Mouse (Mus musculus): ENCODE results near the gene Ap4m1. TPM values are rescaled to one million over a fixed set of nuclear protein-coding genes. Genes with fewer than 3 reads are reported as not detected.
"Not testable (repeated sequence)": the region's sequence is repeated elsewhere in the genome, so short reads cannot be mapped to it uniquely, and the experiment has no call there.

Gene Ap4m1
- polyA plus RNA-seq, 1 experiment from 2014 or later = 35.8 TPM

DNA sequence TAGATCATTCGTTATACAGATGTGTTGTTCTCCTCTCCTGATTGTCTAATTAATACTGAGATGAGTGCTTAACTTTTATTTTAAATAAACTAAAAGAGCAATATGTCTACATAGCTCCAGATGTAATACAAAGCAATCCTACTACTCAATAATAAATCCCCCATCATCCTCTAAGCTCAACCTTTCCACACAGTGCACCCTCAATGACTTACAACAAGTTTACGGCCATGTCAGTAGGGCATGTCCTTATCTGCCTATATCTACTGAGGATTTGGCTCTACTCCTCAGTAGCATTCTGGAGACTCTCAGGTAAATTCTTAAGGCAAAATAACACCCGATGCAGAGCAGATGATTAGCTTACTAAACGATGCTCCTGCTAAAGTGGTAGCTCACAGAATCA lies 36.1 kb downstream of the Ap4m1 start:
- Histone ChIP-seq H3K36me3 (no peaks in the 10 kb centered on the region), H3K4me3 (no peak overlapping the region), H3K9ac (no peak overlapping the region), H3K27ac (no peak overlapping the region), H3K4me2 (replicated peaks) (no peak overlapping the region), H3K9me3 (peaks cover 12% of the 10 kb centered on the region), H3K4me1 (no peaks in the 10 kb centered on the region), H3K27me3 (no peaks in the 10 kb centered on the region)
- WGBS = 83% methylated on average over 4 of the region's 4 CpGs
- no peak for ATAC-seq (ENCODE audit: low FRiP score, low read depth)

DNA sequence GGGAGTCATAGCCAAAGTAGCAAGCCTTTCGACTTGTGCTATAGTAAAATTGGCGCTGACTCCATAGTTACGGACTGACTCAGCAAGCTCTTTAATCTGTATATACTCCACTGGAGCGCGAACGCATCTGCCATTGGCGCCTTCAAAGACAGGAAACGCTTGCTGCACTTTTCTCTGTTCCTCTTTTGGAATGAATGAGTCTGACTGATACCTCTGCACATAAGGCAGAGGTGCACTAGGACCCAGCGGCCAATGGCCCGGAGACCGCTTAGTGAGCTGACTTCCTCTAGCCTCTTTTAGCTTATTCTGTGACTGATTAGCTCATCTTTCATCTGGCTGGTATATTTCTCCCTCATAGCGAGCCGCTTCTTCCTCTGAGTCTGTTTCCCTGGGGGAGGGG lies 44.8 kb downstream of the Ap4m1 start:
- H3K9me3 ChIP-seq = peaks cover 31% of the 10 kb centered on the region
- not testable (repeated sequence) for H3K4me1 ChIP-seq; H3K27me3 ChIP-seq; H3K9ac ChIP-seq; H3K4me2 ChIP-seq (replicated peaks); H3K27ac ChIP-seq; H3K4me3 ChIP-seq; ATAC-seq (ENCODE audit: low FRiP score, low read depth); H3K36me3 ChIP-seq
- WGBS = 96% methylated on average over 13 of the region's 13 CpGs

DNA sequence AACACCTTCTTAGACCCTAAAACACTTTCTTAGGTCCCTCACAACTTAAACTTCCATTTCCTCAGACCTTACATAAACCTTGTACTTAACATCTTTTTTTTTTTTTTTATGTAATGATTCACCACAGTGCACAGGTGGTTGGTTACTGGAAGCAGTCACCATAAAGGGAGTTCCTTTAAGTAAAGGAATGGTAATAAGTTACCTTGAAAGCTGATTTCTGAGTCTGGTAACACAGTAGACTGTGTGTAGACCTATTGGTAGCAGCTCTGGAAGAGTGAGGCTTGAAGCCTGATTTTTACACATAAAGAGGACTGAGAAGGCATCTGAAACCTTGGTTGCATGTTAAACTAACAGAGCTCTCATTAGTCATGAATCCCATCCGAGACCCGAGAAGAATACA lies 48.1 kb downstream of the Ap4m1 start:
- no peaks in the 10 kb centered on the region for H3K4me1 ChIP-seq
- no peak overlapping the region for H3K4me3 ChIP-seq
- H3K4me2 ChIP-seq (replicated peaks) = no peak overlapping the region
- no peak for ATAC-seq (ENCODE audit: low FRiP score, low read depth)
- peaks cover 25% of the 10 kb centered on the region for H3K9me3 ChIP-seq
- no peaks in the 10 kb centered on the region for H3K27me3 ChIP-seq
- no peak overlapping the region for H3K9ac ChIP-seq
- WGBS = 67% methylated on average over 2 of the region's 2 CpGs
- H3K36me3 ChIP-seq = no peaks in the 10 kb centered on the region
- no peak overlapping the region for H3K27ac ChIP-seq

DNA sequence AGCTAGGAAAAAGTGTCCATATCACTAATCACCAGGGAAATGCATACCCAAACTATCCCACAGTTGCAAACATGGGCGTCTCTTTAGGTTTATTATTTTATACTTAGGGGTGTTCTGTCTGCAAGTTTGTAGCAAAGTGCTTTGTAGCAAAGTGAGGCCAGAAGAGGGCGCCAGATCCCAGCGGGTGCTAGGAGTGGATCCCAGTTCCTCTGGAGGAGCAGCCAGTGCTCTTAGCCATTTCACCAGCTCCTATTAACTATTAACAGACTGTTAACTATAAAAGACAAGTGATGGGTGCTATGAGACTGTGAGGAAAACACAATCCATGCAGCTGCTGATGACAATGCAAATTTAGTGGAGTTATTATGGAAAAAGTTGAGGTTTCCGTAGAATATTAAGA lies 50.3 kb downstream of the Ap4m1 start:
- no peaks in the 10 kb centered on the region for H3K36me3 ChIP-seq
- no peaks in the 10 kb centered on the region for H3K27me3 ChIP-seq
- H3K27ac ChIP-seq = no peak overlapping the region
- no peak overlapping the region for H3K4me3 ChIP-seq
- H3K9me3 ChIP-seq = peaks cover 3% of the 10 kb centered on the region
- 22% methylated on average over 4 of the region's 4 CpGs for WGBS
- H3K4me2 ChIP-seq (replicated peaks) = no peak overlapping the region
- no peaks in the 10 kb centered on the region for H3K4me1 ChIP-seq
- no peak for ATAC-seq (ENCODE audit: low FRiP score, low read depth)
- no peak overlapping the region for H3K9ac ChIP-seq

DNA sequence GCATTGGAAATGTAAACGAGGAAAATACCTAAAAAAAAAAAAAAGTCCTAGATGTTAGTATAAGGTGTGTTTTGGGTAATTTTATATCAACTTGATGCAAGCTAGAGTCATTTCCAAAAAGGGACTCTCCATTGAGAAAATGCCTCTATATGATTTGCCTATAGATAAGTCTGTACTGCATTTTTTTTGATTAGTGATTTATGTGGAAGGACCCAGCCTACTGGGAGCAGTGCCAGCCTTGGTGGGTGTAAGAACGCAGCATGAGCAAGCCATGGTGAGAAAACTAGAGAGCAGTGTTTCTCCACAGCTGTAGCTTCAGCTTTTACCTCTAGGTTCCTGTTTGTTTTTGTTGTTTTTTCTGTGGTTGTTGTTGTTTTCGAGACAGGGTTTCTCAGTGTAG lies 51.5 kb downstream of the Ap4m1 start:
- 53% methylated on average over 3 of the region's 3 CpGs for WGBS
- no peak overlapping the region for H3K4me3 ChIP-seq
- H3K9ac ChIP-seq = no peak overlapping the region
- H3K27ac ChIP-seq = no peak overlapping the region
- no peaks in the 10 kb centered on the region for H3K36me3 ChIP-seq
- ATAC-seq (ENCODE audit: low FRiP score, low read depth) = no peak
- no peaks in the 10 kb centered on the region for H3K9me3 ChIP-seq
- H3K4me1 ChIP-seq = no peaks in the 10 kb centered on the region
- H3K4me2 ChIP-seq (replicated peaks) = no peak overlapping the region
- H3K27me3 ChIP-seq = no peaks in the 10 kb centered on the region

DNA sequence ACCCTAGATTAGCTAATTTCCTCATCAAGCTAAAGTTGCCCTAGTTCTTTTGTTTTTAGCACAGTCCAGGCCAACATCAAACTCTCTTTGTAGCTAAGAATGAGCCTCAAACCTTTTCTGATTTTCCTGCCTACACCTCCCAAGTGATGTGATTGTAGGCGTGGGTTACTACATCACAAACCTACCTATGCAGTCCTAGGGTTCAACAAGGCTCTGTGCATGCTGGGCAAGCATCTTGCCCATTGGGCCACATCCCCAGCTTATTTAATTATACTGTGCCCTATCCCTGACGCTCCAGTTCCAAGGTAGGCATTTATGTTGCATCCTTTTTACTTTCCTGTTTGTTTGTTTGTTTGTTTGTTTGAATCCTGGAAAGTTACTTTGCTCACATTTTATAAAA lies 53.9 kb downstream of the Ap4m1 start, which contains the start of gene Nxpe5:
Nxpe5 (plus strand) TSS at position 199 of the 400 bp plus-strand sequence.
- H3K4me2 ChIP-seq (replicated peaks) = no peak within 1 kb of the TSS
- H3K4me1 ChIP-seq = no peaks in the 10 kb centered on the region
- WGBS = 36% methylated on average over 2 of the region's 2 CpGs
- no peak for ATAC-seq (ENCODE audit: low FRiP score, low read depth)
- H3K9ac ChIP-seq = no peak within 1 kb of the TSS
- no peaks in the 10 kb centered on the region for H3K36me3 ChIP-seq
- H3K27me3 ChIP-seq = no peaks in the 10 kb centered on the region
- H3K4me3 ChIP-seq = no peak within 1 kb of the TSS
- no peaks in the 10 kb centered on the region for H3K9me3 ChIP-seq
- no peak within 1 kb of the TSS for H3K27ac ChIP-seq

DNA sequence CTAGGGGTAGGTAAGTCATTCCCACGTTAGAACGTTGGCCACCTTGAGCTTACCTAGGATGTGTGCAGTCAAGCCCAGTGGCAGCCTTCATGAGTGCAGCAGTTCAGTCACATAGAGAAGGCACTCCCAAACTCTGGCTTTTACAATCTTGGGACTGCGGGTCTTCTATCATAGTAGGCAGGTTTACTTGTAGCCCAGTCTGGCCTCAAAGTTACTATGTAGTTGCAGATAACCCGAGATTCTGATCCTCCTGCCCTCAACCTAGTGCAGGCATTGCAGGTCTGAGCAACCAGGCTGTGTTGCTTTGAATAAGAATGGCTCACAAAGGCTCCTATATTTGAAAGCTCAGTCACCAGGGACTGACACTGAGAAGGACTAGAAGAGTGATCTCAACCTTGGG lies 54.7 kb downstream of the Ap4m1 start:
- Histone ChIP-seq H3K4me1 (no peaks in the 10 kb centered on the region), H3K9me3 (no peaks in the 10 kb centered on the region), H3K27me3 (no peaks in the 10 kb centered on the region), H3K9ac (no peak overlapping the region), H3K4me3 (no peak overlapping the region), H3K4me2 (replicated peaks) (no peak overlapping the region), H3K36me3 (no peaks in the 10 kb centered on the region), H3K27ac (no peak overlapping the region)
- 71% methylated on average over 4 of the region's 4 CpGs for WGBS
- no peak for ATAC-seq (ENCODE audit: low FRiP score, low read depth)

DNA sequence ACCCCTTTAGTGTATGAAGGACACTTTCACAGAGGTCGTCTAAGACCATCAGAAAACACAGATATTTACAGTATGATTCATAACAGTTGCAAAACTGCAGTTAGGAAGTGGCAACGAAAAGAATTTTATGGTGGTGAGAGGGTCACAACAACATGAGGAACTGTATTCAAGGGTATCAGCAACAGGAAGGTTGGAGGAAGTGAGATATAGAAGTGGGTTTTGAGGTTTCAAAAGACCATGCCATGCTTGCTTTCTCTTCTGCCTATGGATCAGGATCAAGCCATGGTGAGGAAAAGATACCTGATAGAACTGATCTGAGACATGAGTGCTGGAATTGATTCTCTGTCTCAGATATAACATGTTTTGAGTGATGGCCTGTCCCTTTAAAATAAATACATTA lies 55.6 kb downstream of the Ap4m1 start:
- no peaks in the 10 kb centered on the region for H3K4me1 ChIP-seq
- H3K4me2 ChIP-seq (replicated peaks) = no peak overlapping the region
- no peaks in the 10 kb centered on the region for H3K36me3 ChIP-seq
- ATAC-seq (ENCODE audit: low FRiP score, low read depth) = no peak
- no peak overlapping the region for H3K4me3 ChIP-seq
- no peaks in the 10 kb centered on the region for H3K9me3 ChIP-seq
- 74% methylated on average over 2 of the region's 2 CpGs for WGBS
- H3K9ac ChIP-seq = no peak overlapping the region
- no peaks in the 10 kb centered on the region for H3K27me3 ChIP-seq
- no peak overlapping the region for H3K27ac ChIP-seq

DNA sequence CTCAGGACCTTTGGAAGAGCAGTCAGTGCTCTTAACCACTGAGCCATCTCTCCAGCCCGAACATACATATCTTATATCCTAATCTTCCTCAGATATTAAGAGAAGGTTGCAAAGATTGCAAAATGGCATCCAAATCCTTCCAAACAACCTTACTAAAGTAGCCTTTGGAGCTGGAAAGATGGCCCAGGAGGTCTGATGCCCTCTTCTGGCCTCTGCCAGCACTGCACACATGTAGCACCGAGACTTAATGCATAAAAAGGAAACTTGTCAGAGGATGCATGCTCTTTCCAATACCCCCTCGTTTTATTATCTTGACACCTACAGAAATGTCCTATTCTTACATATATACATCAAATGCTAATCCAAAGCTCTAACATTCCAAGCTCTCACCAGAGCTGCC lies 56.2 kb downstream of the Ap4m1 start:
- Histone ChIP-seq H3K36me3 (no peaks in the 10 kb centered on the region), H3K4me2 (replicated peaks) (no peak overlapping the region), H3K9ac (no peak overlapping the region), H3K4me3 (no peak overlapping the region), H3K27me3 (no peaks in the 10 kb centered on the region), H3K27ac (no peak overlapping the region), H3K4me1 (no peaks in the 10 kb centered on the region), H3K9me3 (no peaks in the 10 kb centered on the region)
- ATAC-seq (ENCODE audit: low FRiP score, low read depth) = no peak
- WGBS = 52% methylated on average over 3 of the region's 3 CpGs

DNA sequence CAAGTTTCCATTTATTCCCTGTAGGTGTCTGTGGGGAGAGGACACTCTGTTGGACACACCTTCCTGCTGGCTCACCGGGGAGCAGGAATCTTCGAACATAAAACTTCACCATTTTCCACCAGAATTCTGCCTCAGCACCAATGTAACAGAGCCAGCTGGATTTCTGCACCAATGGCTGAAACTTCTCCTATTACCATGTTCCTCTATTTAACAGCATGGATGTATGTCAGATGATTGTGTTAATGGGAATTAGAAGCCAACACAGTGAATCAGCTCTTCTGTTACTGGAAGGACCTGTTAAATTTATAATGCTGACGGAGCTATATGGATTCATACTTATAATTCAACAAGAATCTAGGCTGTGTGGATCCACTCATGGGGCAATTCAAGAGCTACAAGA lies 57.7 kb downstream of the Ap4m1 start:
- 94% methylated on average over 3 of the region's 3 CpGs for WGBS
- no peaks in the 10 kb centered on the region for H3K36me3 ChIP-seq
- H3K4me3 ChIP-seq = no peak overlapping the region
- H3K4me2 ChIP-seq (replicated peaks) = no peak overlapping the region
- H3K9me3 ChIP-seq = no peaks in the 10 kb centered on the region
- no peak overlapping the region for H3K9ac ChIP-seq
- H3K27me3 ChIP-seq = no peaks in the 10 kb centered on the region
- no peaks in the 10 kb centered on the region for H3K4me1 ChIP-seq
- ATAC-seq (ENCODE audit: low FRiP score, low read depth) = no peak
- H3K27ac ChIP-seq = no peak overlapping the region

MicroRNAs within 50 kb of the gene (microRNA counts, 519-probe panel; counts per million panel counts)
- 4,648 counts per million, percentile 90 among the panel's probes with 10 or more counts for microRNA mmu-miR-106b
- 5,320 counts per million, percentile 96 among the panel's probes with 10 or more counts for microRNA mmu-miR-25
- microRNA mmu-miR-93 = 4,421 counts per million, percentile 85 among the panel's probes with 10 or more counts

Small RNA genes within 50 kb of the gene (microRNA-seq; reads per million reads assigned to microRNA genes)
- gene Mir106b = 9,421 reads per million, percentile 94 among the genes with 10 or more reads in this experiment
- gene Mir25 = 710 reads per million, percentile 73 among the genes with 10 or more reads in this experiment
- gene Mir93 = 11,129 reads per million, percentile 95 among the genes with 10 or more reads in this experiment

Other genes starting within 250 kb of the Ap4m1 start
- gene Gjc3, start 208.9 kb upstream of the Ap4m1 start, polyA plus RNA-seq (2015; fragmentation: Nextera tagmentation; extraction: Ambion mirVana) = 0.48 and 0.80 TPM in 2 replicates
- not detected in 2 replicates for gene Azgp1, start 190.5 kb upstream of the Ap4m1 start, polyA plus RNA-seq (2015; fragmentation: Nextera tagmentation; extraction: Ambion mirVana)
- not detected in 2 replicates for gene Smok3a, start 150.7 kb upstream of the Ap4m1 start, polyA plus RNA-seq (2015; fragmentation: Nextera tagmentation; extraction: Ambion mirVana)
- gene Smok3b, start 150.6 kb upstream of the Ap4m1 start, polyA plus RNA-seq (2015; fragmentation: Nextera tagmentation; extraction: Ambion mirVana) = not detected in 2 replicates
- not detected in 2 replicates for gene Smok3c, start 118.8 kb upstream of the Ap4m1 start, polyA plus RNA-seq (2015; fragmentation: Nextera tagmentation; extraction: Ambion mirVana)
- gene Zkscan1, start 86.9 kb upstream of the Ap4m1 start, polyA plus RNA-seq (2015; fragmentation: Nextera tagmentation; extraction: Ambion mirVana) = 20.1 and 22.4 TPM in 2 replicates
- gene Zscan21, start 55.1 kb upstream of the Ap4m1 start, polyA plus RNA-seq (2015; fragmentation: Nextera tagmentation; extraction: Ambion mirVana) = 76.5 and 77.3 TPM in 2 replicates
- gene Zfp113, start 16.3 kb upstream of the Ap4m1 start, polyA plus RNA-seq (2015; fragmentation: Nextera tagmentation; extraction: Ambion mirVana) = 20.3 and 23.8 TPM in 2 replicates
- gene Cops6, start 10.9 kb upstream of the Ap4m1 start, polyA plus RNA-seq (2015; fragmentation: Nextera tagmentation; extraction: Ambion mirVana) = 362 and 367 TPM in 2 replicates
- gene Mcm7, start 420 bp downstream of the Ap4m1 start, polyA plus RNA-seq (2015; fragmentation: Nextera tagmentation; extraction: Ambion mirVana) = 208 and 210 TPM in 2 replicates
- gene Taf6, start 15.4 kb downstream of the Ap4m1 start, polyA plus RNA-seq (2015; fragmentation: Nextera tagmentation; extraction: Ambion mirVana) = 99.2 and 106 TPM in 2 replicates
- 73.0 and 73.8 TPM in 2 replicates for gene Cnpy4, start 15.5 kb downstream of the Ap4m1 start, polyA plus RNA-seq (2015; fragmentation: Nextera tagmentation; extraction: Ambion mirVana)
- gene Mblac1, start 22.3 kb downstream of the Ap4m1 start, polyA plus RNA-seq (2015; fragmentation: Nextera tagmentation; extraction: Ambion mirVana) = 10.5 and 11.3 TPM in 2 replicates
- not detected in 2 replicates for gene Nxpe5, start 53.9 kb downstream of the Ap4m1 start, polyA plus RNA-seq (2015; fragmentation: Nextera tagmentation; extraction: Ambion mirVana)
- 63.5 and 64.7 TPM in 2 replicates for gene Lamtor4, start 83.5 kb downstream of the Ap4m1 start, polyA plus RNA-seq (2015; fragmentation: Nextera tagmentation; extraction: Ambion mirVana)
- 4.4 and 5.2 TPM in 2 replicates for gene BC037034, start 92.0 kb downstream of the Ap4m1 start, polyA plus RNA-seq (2015; fragmentation: Nextera tagmentation; extraction: Ambion mirVana)
- gene Gal3st4, start 100.8 kb downstream of the Ap4m1 start, polyA plus RNA-seq (2015; fragmentation: Nextera tagmentation; extraction: Ambion mirVana) = 3.3 and 4.5 TPM in 2 replicates
- 0.13 and 0.29 TPM in 2 replicates for gene Gm43720, start 108.0 kb downstream of the Ap4m1 start, polyA plus RNA-seq (2015; fragmentation: Nextera tagmentation; extraction: Ambion mirVana)
- 52.9 and 55.6 TPM in 2 replicates for gene Gpc2, start 108.0 kb downstream of the Ap4m1 start, polyA plus RNA-seq (2015; fragmentation: Nextera tagmentation; extraction: Ambion mirVana)
- 8.2 and 9.4 TPM in 2 replicates for gene Stag3, start 108.2 kb downstream of the Ap4m1 start, polyA plus RNA-seq (2015; fragmentation: Nextera tagmentation; extraction: Ambion mirVana)
- 0.18 TPM in 1 of 2 replicates, not detected in the other for gene Pvrig, start 170.0 kb downstream of the Ap4m1 start, polyA plus RNA-seq (2015; fragmentation: Nextera tagmentation; extraction: Ambion mirVana)